8 mouse cellular contexts compared by ENCODE assay signal in genomic region chr15:26895761-26896160, GRCm38 (mm10). TPM values are rescaled to one million over a fixed set of nuclear protein-coding genes. Genes with fewer than 3 reads are reported as not detected.
DNase-seq lines count a peak whose midpoint lies in the region; ATAC-seq lines count a peak whose summit lies in the region.

No protein-coding gene starts in this region.

- H3K27me3 ChIP-seq in heart, embryonic 11.5 days (ENCODE audit: control insufficient read depth, insufficient read depth, low read length) = no peaks in the 10 kb centered on the region
- H3K27me3 ChIP-seq in hindbrain, embryonic 13.5 days = 0 out of 2 replicates have a peak, but pooled peaks cover 5% of the 10 kb centered on the region
- H3K27me3 ChIP-seq in midbrain, embryonic 11.5 days (ENCODE audit: control insufficient read depth, insufficient read depth, low read length) = no peaks in the 10 kb centered on the region

- H3K36me3 ChIP-seq in heart, embryonic 11.5 days (ENCODE audit: control insufficient read depth, insufficient read depth, low read length) = no peaks in the 10 kb centered on the region
- no peaks in the 10 kb centered on the region for H3K36me3 ChIP-seq in hindbrain, embryonic 13.5 days
- no peaks in the 10 kb centered on the region for H3K36me3 ChIP-seq in midbrain, embryonic 11.5 days (ENCODE audit: control insufficient read depth, insufficient read depth, low read length)

- peak overlapping the region; percentile 62 for H3K27ac ChIP-seq in heart, embryonic 11.5 days (ENCODE audit: low read depth, low read length)
- H3K27ac ChIP-seq in hindbrain, embryonic 13.5 days = peak overlapping the region; percentile 90
- H3K27ac ChIP-seq in midbrain, embryonic 11.5 days (ENCODE audit: low read depth, low read length) = no peak overlapping the region

- peak overlapping the region; percentile 57 for H3K4me3 ChIP-seq in heart, embryonic 11.5 days (ENCODE audit: low read depth, low read length)
- H3K4me3 ChIP-seq in hindbrain, embryonic 13.5 days = peak overlapping the region; percentile 82
- H3K4me3 ChIP-seq in midbrain, embryonic 11.5 days (ENCODE audit: low read depth, low read length) = peak overlapping the region; percentile 81

- DNase-seq in heart, adult 11 months = no peak
- peak; percentile 51 for DNase-seq in ZHBTc4 (ENCODE audit: low read depth, low spot score)
- no peak for DNase-seq in midbrain, embryonic 11.5 days (ENCODE audit: low spot score, missing footprints)
- no peak for DNase-seq in cerebellum, adult 9-10 months
- no peak for DNase-seq in ovary, adult 18-20 months (ENCODE audit: low spot score)

- H3K9ac ChIP-seq in heart, embryonic 11.5 days (ENCODE audit: low read depth, low read length) = peak overlapping the region; percentile 80
- H3K9ac ChIP-seq in hindbrain, embryonic 13.5 days = peak overlapping the region; percentile 83
- peak overlapping the region; percentile 83 for H3K9ac ChIP-seq in midbrain, embryonic 11.5 days (ENCODE audit: low read length)

- no peak for ATAC-seq in heart, embryonic 11.5 days (replicated peaks; ENCODE audit: insufficient number of reproducible peaks, low FRiP score, low TSS enrichment)
- peak; percentile 26 for ATAC-seq in hindbrain, embryonic 13.5 days (ENCODE audit: low FRiP score)
- peak; percentile 49 for ATAC-seq in midbrain, embryonic 11.5 days (ENCODE audit: low FRiP score)
- no peak for ATAC-seq in CD4-positive, CD25-positive, alpha-beta regulatory T cell, adult 4 months

- WGBS in heart, embryonic 11.5 days (ENCODE audit: insufficient replicate concordance) = under 1% methylated on average over 14 of the region's 14 CpGs
- WGBS in hindbrain, embryonic 13.5 days = under 1% methylated on average over 14 of the region's 14 CpGs
- under 1% methylated on average over 14 of the region's 14 CpGs for WGBS in midbrain, embryonic 11.5 days

- peak overlapping the region; percentile 86 for H3K4me2 ChIP-seq in heart, embryonic 11.5 days
- peak overlapping the region; percentile 81 for H3K4me2 ChIP-seq in hindbrain, embryonic 13.5 days
- H3K4me2 ChIP-seq in midbrain, embryonic 11.5 days = peak overlapping the region; percentile 49

- H3K9me3 ChIP-seq in heart, embryonic 11.5 days (replicated peaks; ENCODE audit: control insufficient read depth, low read length) = no peaks in the 10 kb centered on the region
- H3K9me3 ChIP-seq in hindbrain, embryonic 13.5 days = no peaks in the 10 kb centered on the region
- H3K9me3 ChIP-seq in midbrain, embryonic 11.5 days (ENCODE audit: control insufficient read depth, low read length) = no peaks in the 10 kb centered on the region

- no peaks in the 10 kb centered on the region for H3K4me1 ChIP-seq in heart, embryonic 11.5 days (ENCODE audit: control insufficient read depth, insufficient read depth, low read length)
- peaks cover 16% of the 10 kb centered on the region for H3K4me1 ChIP-seq in hindbrain, embryonic 13.5 days (replicated peaks)
- peaks cover 4% of the 10 kb centered on the region for H3K4me1 ChIP-seq in midbrain, embryonic 11.5 days (ENCODE audit: control insufficient read depth, insufficient read depth, low read length)

RNA-seq across cellular contexts. Expression of gene Fbxl7, which starts 0.4 kb away (rescaled TPM):
- 11.0 and 13.4 TPM in 2 replicates for polyA plus RNA-seq in heart, embryonic 11.5 days (2014; fragmentation: Nextera tagmentation; extraction: Ambion mirVana)
- 14.7 and 14.9 TPM in 2 replicates for polyA plus RNA-seq in hindbrain, embryonic 13.5 days (2015; fragmentation: Nextera tagmentation; extraction: Ambion mirVana)
- 12.1 and 13.6 TPM in 2 replicates for polyA plus RNA-seq in midbrain, embryonic 11.5 days (2014; fragmentation: Nextera tagmentation; extraction: Ambion mirVana)
- under 1 TPM; 0.24 to 0.30 TPM for polyA plus RNA-seq in CD4-positive, CD25-positive, alpha-beta regulatory T cell, adult 4 months (2017; shearing (Covaris generic))

Comparison
In these comparisons a context has a peak if more than half of its experiments do, and no peak if none do; other contexts are left out.
1. ATAC-seq: peak in hindbrain, embryonic 13.5 days (single experiment) and midbrain, embryonic 11.5 days (single experiment); none in heart, embryonic 11.5 days (single experiment) and CD4-positive, CD25-positive, alpha-beta regulatory T cell, adult 4 months (single experiment).
2. Peak in every context shown above with its lines, with median percentiles within 50 percentile points of each other: H3K4me2 ChIP-seq, H3K4me3 ChIP-seq and H3K9ac ChIP-seq.